Mouse (Mus musculus) heart, adult 2 months (tissue): ENCODE data around the gene Igfbp6.

ENCODE experiments used
- CTCF ChIP-seq: fragments of 200-600 bp; IDR thresholded peaks from 2 replicates; pipeline ENCODE4 v1.8.1; 2022; ENCODE audit warnings: antibody characterized with exemption, mild to moderate bottlenecking, moderate library complexity
- EP300 ChIP-seq: fragments of 200-500 bp; IDR thresholded peaks from 2 replicates; pipeline ENCODE4 v1.6.1; 2011; ENCODE audit warnings: low read depth, low read length, control low read depth; ENCODE audit not compliant: insufficient read depth
- POLR2A ChIP-seq: fragments of 200-500 bp; IDR thresholded peaks from 2 replicates; pipeline ENCODE4 v1.6.1; 2011; ENCODE audit warnings: mild to moderate bottlenecking, low read depth, low read length, control low read depth; ENCODE audit not compliant: insufficient read depth

DNA sequence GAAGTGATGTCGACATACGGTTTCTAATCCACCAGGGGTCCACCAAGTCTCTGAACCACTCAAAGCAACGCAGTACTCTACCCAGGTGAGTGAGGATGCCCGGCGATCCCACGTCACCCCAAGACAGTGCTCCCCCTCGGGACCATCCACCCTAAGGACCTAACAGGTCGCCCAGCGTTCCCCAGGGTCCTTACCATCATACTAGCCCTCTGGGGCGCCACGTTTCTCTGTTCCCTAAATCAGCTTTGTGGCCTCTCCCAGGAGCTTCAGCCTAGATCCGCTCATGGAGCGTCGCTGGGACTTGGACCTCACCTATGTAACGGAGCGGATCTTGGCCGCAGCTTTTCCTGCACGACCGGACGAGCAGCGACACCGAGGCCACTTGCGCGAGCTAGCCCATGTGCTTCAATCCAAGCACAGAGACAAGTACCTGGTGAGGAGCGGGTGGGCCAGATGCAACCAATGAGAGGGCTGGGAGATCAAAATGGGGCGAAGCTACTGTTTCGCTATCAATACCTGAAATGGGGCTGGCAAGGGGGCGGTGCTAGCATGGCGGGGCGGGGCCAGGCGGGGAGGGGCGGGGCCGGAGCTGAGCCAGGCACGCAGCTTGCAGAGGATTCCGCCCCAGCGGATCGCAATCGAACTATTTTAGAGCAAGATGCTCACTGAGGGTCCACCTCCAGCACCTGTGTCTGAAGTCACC, 37.3 kb upstream of the Igfbp6 start:
- 0 out of 2 replicates have a peak, but pooled peaks have one; percentile 11 for TF ChIP-seq POLR2A
- TF ChIP-seq CTCF, result no peak
- TF ChIP-seq EP300, result no peak
